Mouse (Mus musculus) forebrain, embryonic 10.5 days (tissue): ENCODE results near the gene Nup133. TPM values are rescaled to one million over a fixed set of nuclear protein-coding genes. Genes with fewer than 3 reads are reported as not detected.
A peak's percentile ranks its signal among the peaks of the same experiment; 100 is the strongest.

ENCODE experiments used
- DNase-seq: peaks from one replicate; pipeline ENCODE4 v3.0.0-alpha.2; 2017; ENCODE audit warnings: low spot score; ENCODE audit errors: extremely low spot score
- H3K27ac ChIP-seq: fragments of 300-500 bp; sonication (generic); 2 replicates; pipeline ENCODE4 v1.5.1; 2016; ENCODE audit warnings: mild to moderate bottlenecking
- H3K27me3 ChIP-seq: fragments of 300-500 bp; sonication (generic); 2 replicates; pipeline ENCODE4 v1.6.1; 2016; ENCODE audit warnings: mild to moderate bottlenecking; ENCODE audit not compliant: poor library complexity, severe bottlenecking
- H3K36me3 ChIP-seq: fragments of 300-500 bp; sonication (generic); replicated peaks from 2 replicates; pipeline ENCODE4 v1.6.1; 2016; ENCODE audit warnings: mild to moderate bottlenecking, moderate library complexity
- H3K4me1 ChIP-seq: fragments of 300-500 bp; sonication (generic); 2 replicates; pipeline ENCODE4 v1.6.1; 2016
- H3K4me3 ChIP-seq: fragments of 300-500 bp; sonication (generic); 2 replicates; pipeline ENCODE4 v1.5.1; 2016; ENCODE audit warnings: mild to moderate bottlenecking, moderate library complexity
- H3K9me3 ChIP-seq: fragments of 300-500 bp; sonication (generic); 2 replicates; pipeline ENCODE4 v1.6.1; 2016; ENCODE audit warnings: mild to moderate bottlenecking, moderate library complexity
- WGBS: fragments of 180-500 bp; shearing (Covaris S2); methylation state at CpG from one replicate; pipeline ENCODE4 v1.1.7; 2016; 5-methylcytosine and 5-hydroxymethylcytosine counted together
- polyA plus RNA-seq: library from polyadenylated mRNA; unstranded; fragments of >200 nt; fragmentation: Nextera tagmentation; extraction: Ambion mirVana; gene quantifications from 2 replicates; pipeline ENCODE4 v1.2.1, GENCODE M21; 2016

Gene Nup133
- polyA plus RNA-seq, 1 experiment from 2014 or later: 62.8 TPM

- Histone ChIP-seq H3K27ac (no peak within 1 kb of the TSS), H3K27me3 (peaks cover 74% of the 10 kb centered on the region), H3K36me3 (peaks cover 13% of the 10 kb centered on the region), H3K4me3 (no peak within 1 kb of the TSS), H3K9me3 (no peaks in the 10 kb centered on the region), H3K4me1 (peaks cover 22% of the 10 kb centered on the region)
- no peak for DNase-seq
- 27% methylated on average over 15 of the region's 15 CpGs for whole genome bisulfite sequencing
These were observed 54.5 kb downstream of the Nup133 start, which contains the start of gene Acta1 for GRCm38 (mm10) chr8:123894502-123895097. Acta1 (minus strand) TSS chr8:123894751.

- Histone ChIP-seq H3K4me3 (no peak overlapping the region), H3K4me1 (peaks cover 22% of the 10 kb centered on the region), H3K27me3 (peaks cover 82% of the 10 kb centered on the region), H3K36me3 (peaks cover under 1% of the 10 kb centered on the region), H3K27ac (no peak overlapping the region), H3K9me3 (no peaks in the 10 kb centered on the region)
- 80% methylated on average over 11 of the region's 11 CpGs for WGBS
- DNase-seq: no peak
These were observed 55.7 kb downstream of the Nup133 start for GRCm38 (mm10) chr8:123893413-123893812.

- Histone ChIP-seq H3K9me3 (no peaks in the 10 kb centered on the region), H3K36me3 (no peaks in the 10 kb centered on the region), H3K4me1 (peaks cover 22% of the 10 kb centered on the region), H3K4me3 (peak overlapping the region; percentile 52), H3K27ac (no peak overlapping the region), H3K27me3 (peaks cover 82% of the 10 kb centered on the region)
- peak; percentile 20 for DNase-seq
- 9% methylated on average over 30 of the region's 30 CpGs for WGBS
These were observed 56.4 kb downstream of the Nup133 start for GRCm38 (mm10) chr8:123892586-123893155.

- Histone ChIP-seq H3K36me3 (no peaks in the 10 kb centered on the region), H3K4me1 (peaks cover 22% of the 10 kb centered on the region), H3K4me3 (peak overlapping the region; percentile 52), H3K27me3 (peaks cover 81% of the 10 kb centered on the region), H3K27ac (no peak overlapping the region), H3K9me3 (no peaks in the 10 kb centered on the region)
- 1% methylated on average over 49 of the region's 49 CpGs for WGBS
- peak; percentile 22 for DNase-seq
These were observed 57.0 kb downstream of the Nup133 start for GRCm38 (mm10) chr8:123891883-123892585.

- peaks cover 22% of the 10 kb centered on the region for H3K4me1 ChIP-seq
- H3K27ac ChIP-seq: no peak overlapping the region
- peak; percentile 57 for DNase-seq
- peak overlapping the region; percentile 52 for H3K4me3 ChIP-seq
- under 1% methylated on average over 11 of the region's 11 CpGs for WGBS
- H3K9me3 ChIP-seq: no peaks in the 10 kb centered on the region
- peaks cover 79% of the 10 kb centered on the region for H3K27me3 ChIP-seq
- no peaks in the 10 kb centered on the region for H3K36me3 ChIP-seq
These were observed 57.8 kb downstream of the Nup133 start for GRCm38 (mm10) chr8:123891271-123891670.

- Histone ChIP-seq H3K36me3 (no peaks in the 10 kb centered on the region), H3K4me3 (no peak overlapping the region), H3K27me3 (peaks cover 80% of the 10 kb centered on the region), H3K4me1 (peaks cover 27% of the 10 kb centered on the region), H3K27ac (no peak overlapping the region), H3K9me3 (no peaks in the 10 kb centered on the region)
- no peak for DNase-seq
- WGBS: 85% methylated on average over 4 of the region's 4 CpGs
These were observed 59.3 kb downstream of the Nup133 start for GRCm38 (mm10) chr8:123889797-123890196.

GRCm38 (mm10) chr8:123887956-123888355, 61.1 kb downstream of the Nup133 start:
- H3K4me3 ChIP-seq: no peak overlapping the region
- H3K36me3 ChIP-seq: no peaks in the 10 kb centered on the region
- no peak for DNase-seq
- H3K27ac ChIP-seq: no peak overlapping the region
- H3K4me1 ChIP-seq: peaks cover 34% of the 10 kb centered on the region
- H3K27me3 ChIP-seq: peaks cover 80% of the 10 kb centered on the region
- WGBS: 80% methylated on average over 2 of the region's 2 CpGs
- no peaks in the 10 kb centered on the region for H3K9me3 ChIP-seq

- Histone ChIP-seq H3K27me3 (peaks cover 72% of the 10 kb centered on the region), H3K9me3 (no peaks in the 10 kb centered on the region), H3K36me3 (no peaks in the 10 kb centered on the region), H3K4me3 (no peak overlapping the region), H3K27ac (no peak overlapping the region), H3K4me1 (peaks cover 26% of the 10 kb centered on the region)
- no peak for DNase-seq
- 97% methylated on average over 4 of the region's 4 CpGs for WGBS
These were observed 61.9 kb downstream of the Nup133 start for GRCm38 (mm10) chr8:123887163-123887562.

GRCm38 (mm10) chr8:123884721-123885565, 64.1 kb downstream of the Nup133 start:
- Histone ChIP-seq H3K4me1 (peaks cover 12% of the 10 kb centered on the region), H3K9me3 (no peaks in the 10 kb centered on the region), H3K36me3 (no peaks in the 10 kb centered on the region), H3K27ac (no peak overlapping the region), H3K27me3 (peaks cover 50% of the 10 kb centered on the region), H3K4me3 (no peak overlapping the region)
- WGBS: 7% methylated on average over 14 of the region's 14 CpGs
- no peak for DNase-seq

- Histone ChIP-seq H3K36me3 (no peaks in the 10 kb centered on the region), H3K27ac (0 out of 2 replicates have a peak overlapping the region, but pooled peaks have one; percentile 44), H3K4me3 (no peak overlapping the region), H3K4me1 (peaks cover 17% of the 10 kb centered on the region), H3K27me3 (peaks cover 39% of the 10 kb centered on the region), H3K9me3 (no peaks in the 10 kb centered on the region)
- WGBS: 78% methylated on average over 4 of the region's 4 CpGs
- no peak for DNase-seq
These were observed 66.0 kb downstream of the Nup133 start for GRCm38 (mm10) chr8:123883094-123883493.

GRCm38 (mm10) chr8:123882412-123882811, 66.7 kb downstream of the Nup133 start:
- H3K36me3 ChIP-seq: no peaks in the 10 kb centered on the region
- DNase-seq: no peak
- H3K4me3 ChIP-seq: no peak overlapping the region
- no peak overlapping the region for H3K27ac ChIP-seq
- peaks cover 17% of the 10 kb centered on the region for H3K4me1 ChIP-seq
- H3K9me3 ChIP-seq: no peaks in the 10 kb centered on the region
- 80% methylated on average over 2 of the region's 2 CpGs for WGBS
- peaks cover 39% of the 10 kb centered on the region for H3K27me3 ChIP-seq

GRCm38 (mm10) chr8:123880821-123881350, 68.2 kb downstream of the Nup133 start:
- H3K27me3 ChIP-seq: peaks cover 29% of the 10 kb centered on the region
- no peaks in the 10 kb centered on the region for H3K9me3 ChIP-seq
- H3K4me1 ChIP-seq: peaks cover 17% of the 10 kb centered on the region
- no peaks in the 10 kb centered on the region for H3K36me3 ChIP-seq
- no peak overlapping the region for H3K27ac ChIP-seq
- no peak overlapping the region for H3K4me3 ChIP-seq
- no peak for DNase-seq
- 63% methylated on average over 4 of the region's 4 CpGs for WGBS
